Mouse (Mus musculus) adrenal gland, adult 8-10 months (tissue): ENCODE measurements around the gene Efnb3. TPM values are rescaled to one million over a fixed set of nuclear protein-coding genes. Genes with fewer than 3 reads are reported as not detected.
"Not testable (repeated sequence)": the region's sequence is repeated elsewhere in the genome, so short reads cannot be mapped to it uniquely, and the experiment has no call there.

Experiments used
- DNase-seq: peaks from one replicate; pipeline ENCODE4 v3.0.0; 2022
- total RNA-seq, 4 experiments: library from RNA; stranded (reverse); gene quantifications; 2 replicates each; pipeline ENCODE4 v1.2.4; 2022

Gene Efnb3
- total RNA-seq, 4 experiments from 2014 or later, result 0.77 to 0.86 (median 0.81) TPM

DNA sequence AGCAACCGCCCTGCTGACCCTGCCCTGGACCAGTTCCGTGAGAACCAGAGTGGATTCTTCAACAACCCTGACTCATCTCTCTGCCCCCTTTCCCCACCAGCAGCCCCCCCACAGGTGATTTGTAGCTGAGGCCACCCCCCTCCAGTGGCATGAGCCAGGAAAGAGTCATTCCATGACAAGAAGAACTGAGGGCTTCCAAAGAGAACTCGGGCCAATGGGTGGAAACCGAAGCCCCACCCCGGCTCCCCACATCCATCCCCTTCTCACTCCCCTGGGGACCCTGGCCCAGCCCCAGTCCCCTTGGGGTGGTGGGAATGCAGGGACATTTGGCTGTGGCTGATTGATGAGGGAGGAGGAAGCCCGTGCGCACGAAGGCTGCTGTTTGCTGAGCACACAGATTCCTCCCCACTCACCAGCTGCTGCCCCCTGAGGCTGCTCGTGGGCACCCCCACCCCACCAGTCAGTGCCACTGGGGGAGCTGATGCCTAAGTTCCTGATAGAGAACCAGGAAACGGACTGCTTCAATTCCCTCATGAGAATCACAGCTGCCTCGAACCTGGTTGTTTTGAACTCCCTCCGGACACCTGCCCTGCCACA lies 10.8 kb downstream of the Efnb3 start, which contains the start of gene Dnah2:
Gene Dnah2, minus strand, starts transcription at position 51 of the 597 bp plus-strand sequence.
- DNase-seq, result no peak

DNA sequence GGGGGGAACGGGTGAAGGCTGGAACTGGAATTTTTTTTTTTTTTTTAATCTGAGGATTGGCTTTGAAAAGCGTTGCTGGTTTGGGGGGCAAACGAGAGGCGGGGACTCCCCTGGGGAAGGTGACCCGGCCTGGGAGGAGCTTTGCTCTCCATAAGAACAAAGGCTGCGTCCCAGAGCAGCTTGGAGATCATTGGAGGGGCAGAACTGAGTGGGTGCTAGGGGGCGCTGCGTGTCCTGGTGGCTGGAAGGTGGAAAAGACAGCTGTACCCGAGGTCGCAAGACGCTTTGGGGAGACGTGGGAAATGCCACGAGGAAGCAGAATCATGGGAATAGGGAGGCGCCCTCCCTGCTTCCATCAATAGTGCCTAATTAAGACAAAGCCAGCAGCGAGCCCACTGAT lies 12.9 kb downstream of the Efnb3 start:
- no peak for DNase-seq

DNA sequence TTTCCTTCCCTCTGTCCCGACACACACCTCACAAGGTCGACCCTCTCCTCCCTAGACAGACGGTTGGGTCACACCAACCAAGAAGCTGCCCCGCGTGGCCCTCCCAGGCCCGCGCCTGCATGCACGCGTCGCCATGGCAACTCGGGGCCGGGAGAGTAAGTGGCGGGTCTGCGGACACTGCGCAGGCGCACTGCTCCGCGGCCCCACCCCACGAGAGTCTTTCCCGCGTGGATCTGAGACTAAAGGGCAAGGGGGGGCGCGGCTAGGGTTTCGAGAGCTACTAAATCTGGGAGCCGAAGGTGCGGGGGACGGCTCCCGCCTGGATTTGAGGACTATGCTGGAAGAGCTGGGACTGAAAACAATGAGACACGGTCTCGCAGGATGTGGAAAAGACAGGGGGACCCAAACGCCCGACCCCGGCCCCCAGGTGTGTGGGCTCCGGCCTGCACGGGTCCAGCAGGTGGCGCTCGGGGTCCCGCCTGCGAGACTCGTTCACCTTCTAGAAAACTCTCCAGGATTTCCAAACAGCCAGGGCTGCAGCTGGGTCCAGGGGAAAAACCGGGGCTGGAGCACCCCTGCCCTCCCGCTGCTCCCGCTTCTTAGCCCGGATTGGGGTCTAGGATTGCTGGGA lies 13.5 kb downstream of the Efnb3 start:
- DNase-seq, result peak; percentile 53

DNA sequence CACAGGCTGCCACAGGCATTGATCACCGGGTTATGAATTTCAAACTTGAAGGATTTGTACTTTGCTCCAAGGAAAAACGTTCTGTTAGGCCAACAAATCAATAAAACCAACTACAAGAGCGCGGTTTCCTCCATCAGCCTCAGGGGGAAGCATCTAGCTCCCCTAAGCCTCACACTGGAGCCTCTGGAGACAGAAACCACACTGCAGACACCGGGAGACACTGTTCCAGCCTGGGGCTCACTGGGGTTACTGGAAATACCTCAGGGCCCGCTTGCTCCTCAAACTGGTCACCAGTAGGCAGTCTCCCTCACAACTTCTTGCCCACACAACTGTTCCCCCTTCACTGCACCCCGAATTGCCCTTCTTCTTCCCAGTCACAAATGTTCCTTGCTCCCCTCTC lies 14.0 kb downstream of the Efnb3 start:
- DNase-seq, result no peak

DNA sequence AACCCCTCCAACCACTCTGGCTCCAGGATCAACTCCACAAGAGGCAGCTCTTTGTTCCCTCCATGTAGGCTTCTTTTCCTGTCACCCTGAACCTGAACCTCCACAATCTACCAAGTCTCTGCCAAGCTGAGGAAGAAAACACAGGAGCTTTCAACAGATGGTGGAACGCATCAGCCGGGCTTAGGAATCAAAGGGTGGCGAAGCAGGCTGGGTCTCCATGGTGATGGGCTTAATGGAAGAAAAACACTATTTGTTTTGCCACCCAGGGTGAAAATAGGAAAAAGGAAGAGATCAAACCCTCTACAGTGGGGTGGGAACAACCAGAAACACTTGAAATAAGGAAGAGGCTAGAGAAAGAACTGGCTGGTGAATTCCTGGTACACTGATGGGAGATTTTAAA lies 16.4 kb downstream of the Efnb3 start:
- no peak for DNase-seq

DNA sequence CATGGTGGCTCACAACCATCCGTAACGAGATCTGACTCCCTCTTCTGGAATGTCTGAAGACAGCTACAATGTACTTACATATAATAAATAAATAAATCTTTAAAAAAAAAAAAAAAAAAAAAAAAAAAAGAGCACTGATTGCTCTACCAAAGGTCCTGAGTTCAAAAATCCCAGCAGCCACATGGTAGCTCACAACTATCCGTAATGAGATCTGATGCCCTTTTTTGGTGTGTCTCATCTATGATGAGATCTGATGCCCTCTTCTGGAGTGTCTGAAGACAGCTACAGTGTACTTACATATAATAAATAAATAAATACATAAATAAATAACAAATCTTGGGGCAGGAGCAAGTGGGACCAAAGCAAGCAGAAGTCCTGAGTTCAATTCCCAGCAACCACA lies 18.3 kb downstream of the Efnb3 start:
- not testable (repeated sequence) for DNase-seq

DNA sequence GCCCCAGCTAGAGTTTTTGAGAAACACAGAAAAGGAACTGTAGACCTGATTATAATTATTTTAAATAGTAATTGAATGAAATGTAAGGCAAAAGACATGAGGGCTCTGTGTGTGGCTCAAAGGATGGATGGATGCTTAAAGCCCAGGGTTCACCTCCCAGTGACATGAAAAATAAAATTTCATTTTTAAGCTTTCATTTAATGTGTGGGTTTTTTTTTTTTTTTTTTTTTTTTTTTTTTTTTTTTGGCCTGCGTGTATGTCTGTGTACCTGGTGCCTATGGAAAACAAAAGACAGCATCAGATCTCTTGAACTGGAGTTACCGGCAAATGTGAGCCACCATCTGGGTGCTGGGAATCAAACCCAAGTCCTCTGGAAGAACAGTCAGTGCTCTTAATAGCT lies 19.3 kb downstream of the Efnb3 start:
- DNase-seq, result no peak

DNA sequence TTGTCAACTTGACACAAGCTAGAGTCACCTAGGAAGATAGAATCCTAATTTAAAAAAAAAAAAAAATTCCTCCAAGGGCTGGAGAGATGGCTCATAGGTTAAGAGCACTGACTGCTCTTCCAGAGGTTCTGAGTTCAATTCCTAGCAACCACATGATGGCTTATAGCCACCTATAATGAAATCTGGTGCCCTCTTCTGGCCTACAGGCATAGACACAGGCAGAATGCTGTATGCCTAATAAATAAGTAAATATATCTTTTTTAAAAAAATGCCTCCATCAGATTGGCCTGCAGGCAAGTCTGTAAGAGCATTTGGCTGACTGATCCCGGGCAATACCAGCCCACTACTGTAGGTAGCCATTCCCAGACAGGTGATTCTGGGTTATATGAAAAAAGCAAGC lies 25.0 kb downstream of the Efnb3 start:
- no peak for DNase-seq

DNA sequence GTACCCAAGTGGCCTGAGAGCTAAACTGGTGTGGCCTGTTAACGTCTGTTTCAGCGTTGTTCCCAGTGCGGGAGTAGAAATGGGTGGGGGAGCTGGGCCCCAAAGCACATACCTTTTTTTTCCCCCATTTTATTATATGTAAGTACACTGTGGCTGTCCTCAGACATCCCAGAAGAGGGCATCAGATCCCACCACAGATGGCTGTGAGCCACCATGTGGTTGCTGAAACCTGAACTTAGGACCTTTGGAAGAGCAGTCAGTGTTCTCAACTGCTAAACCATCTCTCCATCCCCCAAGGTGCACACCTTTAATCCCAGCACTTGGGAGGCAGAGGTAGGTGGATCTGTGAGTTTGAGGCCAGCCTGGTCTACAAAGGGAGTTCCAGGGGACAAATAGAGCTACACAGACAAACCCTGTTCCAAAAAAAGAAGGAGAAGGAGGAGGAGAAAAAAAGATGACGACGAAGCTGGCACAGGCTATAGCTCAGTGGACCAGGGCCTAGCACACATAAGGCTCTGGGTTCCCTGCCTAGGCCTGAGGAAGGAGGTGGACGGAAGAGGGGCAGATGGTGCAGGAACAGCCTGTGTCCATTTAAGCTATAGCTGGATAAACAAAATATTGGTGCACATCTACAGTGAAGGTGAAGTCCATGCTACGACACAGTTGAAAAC lies 27.4 kb downstream of the Efnb3 start:
- no peak for DNase-seq

DNA sequence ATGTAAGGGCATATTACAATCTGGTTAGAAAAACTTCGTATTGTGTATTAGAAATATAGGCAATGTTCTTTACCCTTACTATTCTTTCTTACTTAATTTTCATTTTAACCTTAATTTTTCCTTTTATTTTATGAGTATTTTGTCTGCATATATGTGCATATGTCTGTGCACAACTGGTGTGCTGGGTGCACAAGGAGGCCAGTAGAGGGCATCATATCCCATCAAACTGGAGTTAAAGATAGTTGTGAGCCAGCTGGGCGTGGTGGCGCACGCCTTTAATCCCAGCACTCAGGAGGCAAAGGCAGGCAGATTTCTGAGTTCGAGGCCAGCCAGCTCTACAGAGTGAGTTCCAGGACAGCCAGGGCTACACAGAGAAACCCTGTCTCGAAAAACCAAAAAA lies 29.2 kb downstream of the Efnb3 start:
- not testable (repeated sequence) for DNase-seq

DNA sequence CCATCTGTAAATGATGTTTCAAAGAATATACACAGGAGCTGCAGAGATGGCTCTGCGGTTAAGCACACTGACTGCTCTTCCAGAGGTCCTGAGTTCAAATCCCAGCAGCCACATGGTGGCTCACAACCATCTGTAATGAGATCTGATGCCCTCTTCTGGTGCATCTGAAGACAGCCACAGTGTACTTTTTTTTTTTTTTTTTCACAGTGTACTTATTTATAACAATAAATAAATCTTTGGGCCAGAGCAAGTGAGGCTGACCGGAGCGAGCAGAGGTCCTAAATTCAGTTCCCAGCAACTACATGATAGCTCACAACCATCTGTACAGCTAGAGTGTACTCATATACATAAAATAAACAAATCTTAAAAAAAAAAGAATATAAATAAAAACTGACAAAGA lies 29.7 kb downstream of the Efnb3 start:
- DNase-seq, result not testable (repeated sequence)

DNA sequence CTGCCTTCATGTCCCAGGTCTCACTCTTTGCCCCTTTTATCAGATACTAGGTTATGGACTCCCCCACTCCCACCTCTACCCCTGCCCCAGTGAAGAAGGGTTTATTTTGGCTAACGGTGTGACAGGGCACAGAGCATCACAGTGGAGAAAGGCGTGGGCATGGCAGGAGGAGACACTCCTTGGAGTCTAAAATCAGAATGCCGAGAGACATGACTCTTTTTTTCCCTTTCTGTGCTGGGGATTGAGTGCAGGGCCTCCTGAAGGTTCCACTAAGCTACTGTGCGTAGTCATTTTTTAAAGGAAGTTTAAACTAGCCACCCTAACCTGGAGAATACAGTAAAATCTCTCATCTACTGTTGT lies 32.0 kb downstream of the Efnb3 start:
- no peak for DNase-seq

DNA sequence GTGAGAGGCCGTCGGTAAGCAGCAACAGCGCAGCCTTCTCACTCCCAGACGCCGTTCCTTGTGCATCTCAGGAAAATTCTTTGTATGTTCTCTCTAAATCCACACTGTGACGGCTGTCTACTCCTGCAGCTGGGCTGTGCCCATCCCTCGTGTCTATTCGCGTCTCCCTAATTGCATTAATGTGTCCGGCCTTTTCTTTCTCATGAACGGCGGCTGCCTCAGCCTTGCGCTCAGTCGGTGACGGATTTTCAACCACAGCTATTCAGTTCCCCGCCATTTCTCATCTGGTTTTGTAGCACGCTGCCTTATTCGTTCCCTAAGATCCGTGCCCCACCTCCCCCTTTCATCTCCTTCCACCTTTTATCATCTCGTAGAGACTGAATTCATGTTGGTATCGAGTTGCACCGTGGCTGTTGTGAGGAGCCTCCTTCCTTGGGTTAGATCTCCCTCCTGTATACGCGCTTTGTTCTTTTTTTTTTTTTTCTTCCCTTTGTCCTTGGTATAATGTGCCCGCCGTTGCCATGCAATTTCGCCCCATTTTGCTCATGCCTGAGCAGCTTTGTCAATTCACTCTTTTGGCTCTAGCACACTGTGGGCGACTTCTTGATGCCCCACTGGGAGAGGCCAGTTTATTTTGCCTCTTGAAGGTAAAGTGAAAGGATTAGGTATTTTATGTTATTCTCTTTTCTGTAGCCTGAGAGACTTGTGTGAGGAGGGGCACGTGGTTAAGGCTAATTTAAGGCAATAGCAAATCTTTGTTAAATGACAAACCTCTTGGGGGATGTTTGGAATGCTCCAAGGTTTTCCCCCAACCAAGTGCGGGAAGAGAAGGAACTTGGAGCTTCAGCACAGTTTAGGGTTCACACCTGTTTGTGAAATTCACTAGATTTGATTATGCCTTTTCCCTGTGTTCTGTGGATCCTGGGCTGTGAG lies 32.6 kb downstream of the Efnb3 start:
- DNase-seq, result no peak

DNA sequence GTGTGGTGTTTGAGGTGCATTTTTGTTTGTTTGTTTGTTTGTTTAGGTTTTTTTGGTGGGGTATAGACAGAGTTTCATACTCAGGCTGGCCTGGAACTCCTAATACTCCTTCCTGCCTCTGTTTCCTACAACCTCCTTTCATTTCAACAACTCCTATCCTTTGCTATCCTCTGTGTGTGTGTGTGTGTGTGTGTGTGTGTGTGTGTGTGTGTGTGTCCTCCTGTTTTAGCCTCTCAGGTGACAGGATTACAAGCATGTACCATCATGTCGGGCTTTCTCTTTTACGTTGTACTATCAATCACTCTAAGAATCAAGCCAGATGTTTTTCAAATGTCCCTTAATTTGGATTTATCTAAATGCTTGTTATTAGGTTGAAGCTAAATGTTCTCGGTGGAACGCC lies 33.4 kb downstream of the Efnb3 start:
- DNase-seq, result no peak

DNA sequence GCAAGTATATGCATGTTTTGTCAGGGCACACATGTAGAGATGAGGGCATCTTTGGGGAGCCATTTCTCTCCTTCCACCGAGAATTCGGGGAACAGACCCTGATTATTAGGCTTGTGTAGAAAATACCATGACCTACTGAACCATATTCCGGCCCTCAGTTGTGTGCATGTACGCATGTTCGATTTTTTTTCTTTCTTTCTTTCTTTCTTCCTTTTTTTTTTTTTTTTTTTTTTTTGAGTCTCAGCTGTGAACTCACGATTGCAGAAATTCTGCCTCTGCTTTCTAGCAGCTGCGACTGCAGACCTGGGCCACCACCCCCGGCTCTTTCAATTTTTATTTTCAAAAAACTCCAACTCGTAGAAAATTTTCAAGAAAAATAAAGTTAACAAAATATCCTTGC lies 34.3 kb downstream of the Efnb3 start:
- no peak for DNase-seq

DNA sequence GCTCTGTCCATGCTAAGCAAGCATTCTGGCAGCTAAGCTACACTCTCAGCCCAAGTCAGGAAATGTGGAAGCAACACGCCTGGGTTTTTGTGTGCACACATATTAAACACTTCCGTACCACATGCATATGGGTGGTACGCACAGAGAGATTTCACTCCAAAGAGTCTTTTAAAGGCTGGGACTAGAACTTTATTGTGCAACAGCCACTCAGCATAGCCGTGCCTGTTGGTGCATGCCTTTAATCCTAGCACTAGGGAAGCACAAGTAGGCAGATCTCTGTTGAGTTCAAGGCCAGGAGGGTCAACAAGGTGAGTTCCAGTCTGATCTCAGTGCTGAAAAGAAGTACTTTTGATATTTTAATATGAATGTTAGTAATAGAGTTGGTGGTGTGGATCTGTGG lies 36.4 kb downstream of the Efnb3 start:
- no peak for DNase-seq

DNA sequence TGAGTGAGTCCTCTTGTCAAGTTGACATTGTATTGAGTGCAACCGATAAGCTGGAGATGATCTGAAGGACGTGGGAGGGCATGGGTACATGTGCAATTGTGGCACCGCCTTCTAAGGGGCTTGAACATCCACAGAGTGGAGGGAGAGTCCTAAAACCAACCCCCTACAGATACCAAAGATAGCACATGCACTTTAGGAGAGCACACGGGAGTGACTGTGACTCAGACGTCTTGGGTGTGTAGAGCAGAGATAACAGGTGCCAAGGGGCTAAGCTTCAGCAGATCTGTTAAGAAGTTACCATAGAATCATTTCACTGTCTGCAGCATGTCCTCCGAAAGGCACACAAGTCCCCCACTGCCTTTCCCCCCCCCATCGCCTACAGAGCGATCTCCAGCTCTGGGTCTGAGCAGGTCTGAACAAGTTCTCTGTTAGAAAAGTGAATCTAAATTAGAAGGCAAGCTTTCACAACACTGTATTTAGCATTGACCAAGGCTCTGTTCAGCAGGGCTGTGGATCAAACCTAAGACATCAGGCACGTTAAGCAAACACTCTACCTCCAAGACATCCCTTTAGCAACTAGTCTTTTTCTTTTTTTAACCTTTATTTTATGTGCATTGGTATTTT lies 38.4 kb downstream of the Efnb3 start:
- no peak for DNase-seq

DNA sequence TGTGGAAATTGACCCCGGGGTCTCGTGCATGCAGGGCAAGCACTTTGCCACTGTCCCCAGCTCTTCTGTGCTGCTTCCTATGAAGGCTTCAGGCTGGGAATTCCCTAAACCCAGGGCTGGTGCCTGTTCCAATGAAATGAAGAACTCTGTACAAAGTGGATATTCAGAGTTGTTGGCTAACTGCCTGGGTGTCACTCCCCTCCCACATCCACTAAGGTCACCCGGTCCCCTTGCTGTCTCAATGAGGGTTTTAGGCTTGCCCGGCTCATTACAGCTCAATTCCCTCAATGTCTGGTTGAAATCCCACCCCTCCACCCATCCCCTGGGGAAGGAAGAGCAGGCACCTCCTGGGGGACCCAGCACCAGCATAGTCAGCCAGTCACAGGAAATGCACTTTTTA lies 40.0 kb downstream of the Efnb3 start:
- DNase-seq, result no peak

DNA sequence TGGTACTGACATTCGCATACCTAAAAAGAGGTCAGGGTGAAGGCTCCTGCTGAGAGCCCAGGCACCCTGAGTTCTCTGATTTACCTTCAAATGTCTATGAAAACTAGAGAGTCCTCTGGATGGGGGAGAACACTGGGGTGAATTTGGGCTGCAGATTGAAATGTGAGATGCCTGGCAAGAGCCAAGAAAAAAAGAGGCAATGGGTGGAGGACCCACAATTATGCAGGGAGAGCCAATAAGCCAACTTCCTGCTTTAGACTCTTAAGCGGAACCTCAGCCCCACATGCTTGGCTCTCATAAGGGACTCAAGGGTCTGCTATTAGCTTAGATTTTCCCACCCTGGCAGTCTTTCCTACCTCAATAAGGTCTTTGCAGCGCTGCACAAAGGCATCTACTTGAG lies 43.3 kb downstream of the Efnb3 start:
- no peak for DNase-seq

DNA sequence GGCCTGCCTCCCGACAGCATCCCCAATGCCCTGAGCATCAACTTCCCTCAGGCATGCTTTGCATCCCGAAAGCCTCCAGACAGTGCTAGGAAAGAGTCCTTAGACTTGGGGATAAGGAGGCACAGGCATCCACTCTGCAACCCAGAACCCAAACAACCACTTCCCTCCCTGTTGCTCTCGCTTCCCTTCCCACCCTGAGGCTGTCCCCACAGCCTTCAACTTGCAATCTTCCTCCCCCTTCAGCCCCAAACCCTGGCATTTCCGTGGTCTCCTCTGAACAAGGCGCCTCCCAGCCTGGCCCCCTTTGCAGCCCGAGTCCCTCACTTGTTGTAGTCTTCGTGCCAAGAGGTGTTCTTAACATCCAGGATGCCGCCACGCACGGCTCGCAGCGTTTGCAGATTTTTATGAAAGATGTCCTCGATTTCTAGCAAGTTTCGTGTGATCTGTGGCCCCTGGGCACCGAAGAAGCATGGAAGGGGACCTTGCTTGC lies 43.8 kb downstream of the Efnb3 start:
- no peak for DNase-seq

DNA sequence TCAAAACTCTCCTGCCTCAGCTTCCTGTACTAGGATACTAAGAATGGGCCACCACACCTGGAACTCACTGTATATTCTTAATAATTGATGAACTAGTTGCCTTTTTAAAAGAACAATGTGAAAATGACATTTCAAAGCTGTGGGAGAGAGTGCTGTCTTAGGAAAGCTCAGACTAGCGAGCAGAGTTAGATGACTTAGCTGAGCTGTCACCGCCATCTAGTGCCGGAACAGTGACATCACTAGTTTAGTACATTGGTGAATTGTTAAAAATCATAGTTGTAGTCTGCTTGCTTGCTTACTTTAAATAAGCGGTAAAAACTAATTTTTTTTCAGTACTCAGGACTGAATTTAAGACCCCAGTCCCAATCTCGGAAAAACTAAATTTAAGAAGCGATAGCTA lies 46.2 kb downstream of the Efnb3 start:
- peak; percentile 14 for DNase-seq

DNA sequence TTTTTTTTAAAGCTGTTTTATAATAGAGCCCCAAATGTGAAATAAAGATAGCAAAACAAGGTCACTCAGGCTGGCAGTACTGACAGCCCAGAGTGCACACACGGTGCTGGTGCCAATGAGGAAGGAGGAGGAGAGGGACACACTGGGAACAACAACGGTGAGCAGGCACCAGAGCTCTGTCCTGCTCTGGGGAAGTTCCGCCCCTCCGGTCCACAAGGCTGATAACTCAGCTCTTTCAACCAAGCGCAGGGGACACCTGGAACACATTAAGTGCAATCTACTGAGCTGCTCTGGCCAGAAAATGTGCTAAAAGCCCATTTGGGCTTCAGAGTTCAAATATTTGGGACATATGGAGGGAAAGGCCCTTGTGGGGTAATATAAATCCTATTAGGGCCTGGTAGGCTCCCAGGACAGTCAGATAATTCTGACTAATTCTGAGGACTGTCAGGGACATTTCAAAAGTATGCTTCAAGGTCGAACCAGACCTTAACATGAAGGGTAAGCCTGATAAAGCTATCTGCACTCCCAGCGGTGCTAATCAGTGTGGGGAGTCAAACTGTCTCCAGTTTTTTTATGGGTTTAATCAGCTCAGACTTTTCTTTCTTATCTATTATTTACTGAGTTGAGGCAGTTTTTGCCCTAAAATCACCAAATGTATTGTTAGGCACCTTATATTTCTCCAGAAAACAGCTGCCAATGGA lies 49.1 kb downstream of the Efnb3 start:
- DNase-seq, result peak; percentile 12
